Mouse (Mus musculus): ENCODE measurements around the gene Gm49380.
"Not testable (repeated sequence)": the region's sequence is repeated elsewhere in the genome, so short reads cannot be mapped to it uniquely, and the experiment has no call there.

Gm49380 gene

GRCm38 (mm10) chr9:44124317-44124716 lies 11.0 kb upstream of the Gm49380 start:
- no peak for DNase-seq

- no peak for DNase-seq
Observed at GRCm38 (mm10) chr9:44119948-44120465, 6.7 kb upstream of the Gm49380 start.

GRCm38 (mm10) chr9:44119011-44119410 lies 5.7 kb upstream of the Gm49380 start:
- no peak for DNase-seq

DNA sequence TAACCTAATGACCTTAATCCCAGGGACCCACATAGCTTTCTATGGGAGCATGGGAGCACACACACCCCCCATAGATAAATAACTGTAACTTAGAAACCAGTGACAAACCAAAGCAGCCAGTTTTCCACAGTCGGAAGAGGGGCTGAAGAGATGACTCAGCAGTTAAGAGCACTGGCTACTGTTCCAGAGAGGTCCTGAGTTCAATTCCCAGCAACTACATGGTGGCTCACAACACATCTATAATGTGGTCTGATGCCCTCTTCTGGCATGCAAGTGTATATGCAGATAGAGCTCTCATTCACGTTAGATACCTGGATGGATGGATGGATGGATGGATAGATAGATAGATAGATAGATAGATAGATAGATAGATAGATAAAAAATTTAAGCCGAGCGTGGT lies 2.9 kb upstream of the Gm49380 start:
- no peak for DNase-seq

DNA sequence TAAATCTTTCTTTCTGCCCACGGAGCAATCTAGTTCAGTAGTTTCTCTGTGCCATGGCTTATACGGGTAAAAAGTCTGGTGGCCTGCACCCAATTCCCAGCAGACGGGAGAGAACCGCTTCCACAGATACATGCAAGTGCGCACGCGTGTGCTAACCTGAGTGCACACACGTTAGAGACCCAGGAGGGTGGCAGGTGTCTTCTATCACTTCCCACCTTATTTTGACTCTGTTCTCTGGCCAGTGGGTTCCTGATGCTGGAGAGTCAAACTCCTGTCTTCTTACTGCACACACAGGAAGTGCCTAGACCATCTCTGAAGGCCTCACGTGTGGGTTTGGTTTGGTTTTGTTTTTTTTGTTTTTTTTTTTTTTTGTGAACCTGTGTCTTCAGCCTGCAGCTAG lies 2.3 kb upstream of the Gm49380 start:
- DNase-seq = no peak

GRCm38 (mm10) chr9:44114453-44114852 lies 1.2 kb upstream of the Gm49380 start:
- no peak for DNase-seq

DNA sequence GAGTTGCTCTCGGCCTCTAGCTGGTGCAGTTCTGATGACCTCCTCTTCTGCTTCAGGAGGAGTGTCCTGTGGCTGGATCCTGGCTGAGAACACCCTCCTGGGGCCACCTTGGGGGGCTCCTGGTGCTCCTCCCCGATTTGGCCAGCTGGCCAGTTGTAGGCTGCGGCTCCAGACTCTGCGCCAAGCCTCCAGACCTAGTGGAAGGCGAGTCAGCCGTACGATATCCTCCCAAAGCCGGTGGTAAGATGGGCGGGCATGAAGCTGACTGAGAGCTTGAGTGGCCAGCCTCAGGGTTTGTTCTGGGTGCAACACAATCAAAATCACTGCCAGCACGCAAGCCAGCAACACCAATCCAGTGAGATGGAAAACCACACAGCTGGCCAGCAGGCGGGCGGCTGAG lies 1.4 kb downstream of the Gm49380 start:
- DNase-seq = not testable (repeated sequence)

GRCm38 (mm10) chr9:44109360-44110095 lies 3.8 kb downstream of the Gm49380 start:
- peak; percentile 82 for DNase-seq

DNA sequence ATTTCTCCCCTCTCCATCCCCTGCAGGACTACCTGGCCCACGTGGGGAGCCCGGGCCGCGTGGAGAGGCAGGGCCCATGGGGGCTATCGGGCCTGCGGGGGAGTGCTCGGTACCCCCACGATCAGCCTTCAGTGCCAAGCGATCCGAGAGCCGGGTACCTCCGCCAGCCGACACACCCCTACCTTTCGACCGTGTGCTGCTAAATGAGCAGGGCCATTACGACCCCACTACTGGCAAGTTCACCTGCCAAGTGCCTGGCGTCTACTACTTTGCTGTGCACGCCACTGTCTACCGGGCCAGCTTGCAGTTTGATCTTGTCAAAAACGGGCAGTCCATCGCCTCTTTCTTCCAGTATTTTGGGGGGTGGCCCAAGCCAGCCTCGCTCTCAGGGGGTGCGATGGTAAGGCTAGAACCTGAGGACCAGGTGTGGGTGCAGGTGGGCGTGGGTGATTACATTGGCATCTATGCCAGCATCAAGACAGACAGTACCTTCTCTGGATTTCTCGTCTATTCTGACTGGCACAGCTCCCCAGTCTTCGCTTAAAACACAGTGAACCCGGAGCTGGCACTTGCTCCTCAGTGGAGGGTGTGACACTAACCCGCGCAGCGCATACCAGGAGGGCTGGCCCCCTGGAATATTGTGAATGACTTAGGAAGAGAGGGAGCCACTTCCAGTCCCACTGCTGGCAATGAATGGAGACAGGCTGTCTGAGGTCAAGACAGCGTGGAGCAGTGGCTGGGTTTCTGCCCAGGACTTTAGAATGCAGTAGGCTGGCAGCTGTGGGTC lies 4.8 kb downstream of the Gm49380 start:
- no peak for DNase-seq

- no peak for DNase-seq
Observed at GRCm38 (mm10) chr9:44107557-44108179, 5.6 kb downstream of the Gm49380 start.

DNA sequence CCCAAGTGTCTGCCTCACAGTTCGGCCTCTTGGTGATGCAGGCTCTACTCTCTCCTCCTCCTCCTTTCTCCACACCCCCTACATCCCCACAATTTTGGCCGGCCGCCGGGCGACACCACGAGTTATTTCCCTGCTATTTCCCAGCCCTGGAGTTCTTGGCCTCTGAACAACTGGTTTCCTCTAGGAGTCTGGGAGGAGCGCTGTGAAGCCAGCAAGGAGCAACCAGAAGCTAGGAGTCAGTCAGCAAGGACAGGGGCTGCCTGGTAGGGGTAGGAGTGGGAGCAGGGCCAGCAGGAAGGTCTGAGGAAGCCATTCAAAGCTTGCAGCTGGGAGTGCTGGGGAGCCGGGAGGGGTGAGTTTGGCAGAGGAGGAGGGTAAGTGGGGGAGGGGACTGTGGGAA lies 6.2 kb downstream of the Gm49380 start, which contains the start of gene C1qtnf5:
TSS of gene C1qtnf5 (plus strand) at position 136 of the 400 bp plus-strand sequence.
- peak; percentile 91 for DNase-seq

DNA sequence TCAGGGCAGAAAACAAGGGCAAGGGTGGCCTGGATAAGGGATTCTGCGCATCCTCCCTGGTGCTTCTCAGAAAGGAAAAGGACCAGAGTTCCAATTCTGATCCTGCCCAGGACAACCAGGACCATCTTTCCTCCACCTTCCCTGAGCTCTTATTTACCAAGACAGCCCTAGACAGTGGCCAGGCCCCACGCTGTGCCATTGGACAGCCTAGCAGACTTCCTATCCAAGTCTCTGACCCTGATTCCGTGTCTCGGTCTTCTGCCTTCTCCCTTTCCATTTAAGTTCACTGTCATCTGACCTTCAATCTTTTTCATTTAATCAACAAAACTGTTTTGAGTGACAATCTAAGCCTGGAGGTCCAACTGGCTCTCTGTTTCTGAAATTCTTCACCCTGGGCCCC lies 6.7 kb downstream of the Gm49380 start:
- no peak for DNase-seq

DNA sequence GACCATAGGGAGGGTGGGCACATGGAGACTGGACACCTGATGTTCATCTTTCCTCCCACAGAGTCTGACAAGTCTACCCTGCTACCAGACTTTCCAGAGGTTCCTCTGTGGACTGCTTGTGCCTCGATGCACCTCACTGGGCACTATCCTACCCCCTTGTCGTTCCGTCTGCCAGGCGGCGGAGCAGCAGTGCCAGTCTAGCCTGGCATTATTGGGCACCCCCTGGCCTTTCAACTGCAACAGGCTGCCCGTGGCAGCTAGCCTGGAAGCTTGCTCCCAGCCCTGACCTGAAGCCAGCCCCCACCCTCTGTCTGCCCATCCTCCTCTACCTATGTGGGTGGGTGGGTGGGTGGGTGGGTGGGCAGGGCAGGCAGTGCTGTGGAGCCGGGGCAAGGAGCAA lies 7.1 kb downstream of the Gm49380 start:
- DNase-seq = no peak

- DNase-seq = no peak
Observed at GRCm38 (mm10) chr9:44105781-44106180, 7.5 kb downstream of the Gm49380 start.

DNA sequence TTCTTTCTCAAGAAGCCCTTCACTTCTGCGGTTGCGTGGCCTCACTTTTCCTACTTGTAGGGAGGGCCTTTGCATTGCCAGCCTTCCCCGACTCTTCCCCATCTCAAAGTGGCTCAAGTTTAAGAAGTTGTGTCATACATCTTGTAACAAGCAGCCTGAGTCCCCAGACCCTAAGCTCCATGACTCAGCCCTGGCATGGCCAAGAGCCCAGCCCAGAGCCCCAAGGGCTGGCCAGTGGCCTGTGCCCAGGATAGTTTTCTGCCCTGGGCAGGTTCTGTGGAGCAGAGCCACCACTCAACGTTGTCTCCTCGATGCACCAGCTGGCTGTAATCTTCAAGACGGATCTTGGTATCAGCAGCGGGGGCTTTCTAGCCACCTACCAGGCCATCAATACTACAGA lies 8.4 kb downstream of the Gm49380 start:
- no peak for DNase-seq

DNA sequence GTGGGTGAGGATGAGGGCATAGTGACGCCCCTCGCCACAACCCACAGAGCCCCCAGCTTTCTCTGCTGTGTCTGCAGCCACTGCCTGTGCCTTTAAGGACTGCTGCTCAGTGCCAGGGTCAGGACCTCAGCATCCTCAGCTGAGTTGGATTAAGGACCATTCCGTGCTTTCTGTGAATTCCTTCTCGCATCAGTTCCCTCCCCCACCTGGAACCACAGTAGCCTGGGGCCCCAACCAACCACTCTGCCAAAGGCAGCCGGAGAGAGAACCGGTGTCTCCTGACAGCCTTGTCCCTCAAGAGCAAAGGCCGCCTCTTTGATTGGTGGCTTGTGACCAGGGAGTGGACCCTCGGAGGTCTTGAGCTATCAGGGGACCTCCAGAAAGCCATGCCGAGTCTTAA lies 11.8 kb downstream of the Gm49380 start, which contains the start of gene Mfrp:
TSS of gene Mfrp (plus strand) at position 240 of the 400 bp plus-strand sequence.
- no peak for DNase-seq

DNA sequence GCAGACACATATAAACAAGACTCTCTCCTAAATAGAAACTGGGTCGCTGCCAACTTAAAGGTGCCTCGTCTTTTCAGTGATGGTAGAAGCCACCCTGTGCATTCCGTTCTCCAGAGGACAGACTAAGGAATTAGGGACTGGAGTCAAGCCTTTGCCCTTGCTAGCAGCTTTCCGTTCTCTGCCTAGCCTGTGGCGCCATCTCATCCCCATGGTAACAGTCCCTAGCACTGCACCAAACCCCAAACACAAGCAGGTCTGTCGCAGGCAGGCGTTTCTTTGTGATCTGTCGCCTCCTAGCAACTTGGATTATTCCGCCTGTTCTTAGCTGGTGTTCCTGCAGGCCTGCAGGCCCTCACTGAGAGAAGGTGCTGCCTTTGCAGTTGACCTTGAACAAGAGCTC lies 16.8 kb downstream of the Gm49380 start:
- no peak for DNase-seq

DNA sequence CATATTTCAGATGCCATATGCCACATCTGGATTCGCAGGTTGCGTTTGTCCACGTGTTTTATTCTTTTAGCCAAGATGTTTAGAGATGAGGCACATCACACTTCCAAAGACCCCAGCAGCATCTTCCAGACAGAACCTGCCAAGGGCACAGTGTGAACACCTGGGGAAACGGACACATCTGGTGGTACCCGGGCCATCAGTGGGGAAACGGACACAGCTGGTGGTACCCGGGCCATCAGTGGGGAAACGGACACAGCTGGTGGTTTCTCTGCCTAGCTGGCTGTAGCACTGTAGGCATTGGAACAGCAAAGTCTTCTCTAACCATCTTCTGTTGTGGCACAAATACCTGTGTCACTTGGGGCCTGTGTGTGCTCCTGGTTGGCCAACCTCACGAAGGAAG lies 17.5 kb downstream of the Gm49380 start:
- no peak for DNase-seq

DNA sequence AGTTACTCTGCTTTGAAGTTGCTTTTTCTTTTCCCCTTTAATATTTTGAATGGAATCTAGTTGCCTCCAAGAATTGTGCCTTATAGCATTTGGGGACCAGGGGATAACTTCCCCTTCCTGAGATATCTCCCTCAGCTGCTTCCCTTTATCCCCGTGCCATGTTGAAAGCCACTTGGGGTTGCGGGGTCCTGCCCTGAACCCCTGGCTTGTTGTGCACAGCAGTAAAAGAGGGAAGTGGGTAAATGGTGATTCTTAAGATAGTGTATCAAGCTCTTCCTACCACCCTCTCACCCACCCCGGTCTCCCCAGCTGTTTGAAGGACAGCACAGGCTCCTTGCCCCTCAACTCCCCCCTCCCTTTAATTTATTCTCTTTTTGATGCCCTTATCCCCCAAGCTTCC lies 18.6 kb downstream of the Gm49380 start:
- DNase-seq = no peak

DNA sequence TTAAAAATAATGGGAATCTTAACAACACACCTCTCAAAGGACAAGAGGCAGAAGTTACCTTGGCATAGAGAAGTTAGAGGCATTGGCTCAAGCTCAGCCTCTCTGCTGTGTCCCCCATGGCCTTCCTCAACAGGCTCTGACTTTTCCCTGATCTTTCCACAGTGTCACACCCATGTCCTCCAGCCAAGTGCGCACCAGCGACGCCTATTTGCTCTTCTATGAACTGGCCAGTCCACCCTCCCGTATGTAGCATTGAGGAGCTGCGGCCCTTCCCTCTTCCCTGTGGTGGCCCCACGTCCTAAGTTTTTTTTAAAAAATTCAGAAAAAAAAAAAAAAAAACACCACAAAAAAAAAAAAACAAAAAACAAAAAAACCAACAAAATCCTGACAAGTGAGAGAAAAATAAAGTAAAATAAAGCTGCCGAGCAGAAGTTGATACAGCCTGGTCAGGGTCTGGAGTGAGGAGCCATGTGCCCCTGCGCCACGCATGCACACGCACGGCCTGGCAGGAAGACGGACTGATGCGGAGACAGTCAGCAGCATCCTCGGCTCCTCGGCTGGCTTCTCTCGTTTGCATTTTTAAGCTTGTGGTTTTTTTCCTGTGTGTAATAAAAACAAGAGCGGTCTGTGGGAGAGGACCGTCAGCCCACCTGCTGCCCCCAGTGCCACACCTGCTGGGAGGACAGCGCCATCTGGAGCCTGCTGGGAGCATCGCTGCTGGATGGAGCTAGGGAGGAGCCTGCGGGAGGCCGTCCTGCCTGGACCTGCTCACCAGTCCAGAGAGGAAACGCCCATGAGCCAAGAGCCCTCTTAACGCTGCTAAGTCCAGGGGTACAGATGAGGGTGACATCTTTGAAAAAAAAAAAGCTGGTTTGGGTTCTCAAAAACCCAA lies 19.4 kb downstream of the Gm49380 start:
- peak; percentile 82 for DNase-seq

- DNase-seq = no peak
Observed at GRCm38 (mm10) chr9:44088877-44089608, 24.3 kb downstream of the Gm49380 start.

Measured in kidney, postnatal 14 days (tissue).